Mouse (Mus musculus) erythroblast, embryonic 14.5 days (primary cell): Measurements from ENCODE around the gene Shank1.

ENCODE experiments used
- GATA1 ChIP-seq: IDR thresholded peaks from 2 replicates; pipeline ENCODE4 v1.6.1; 2012; ENCODE audit warnings: low read length, inconsistent platforms, mixed read lengths
- TAL1 ChIP-seq: IDR thresholded peaks from 3 replicates; pipeline ENCODE4 v1.6.1; 2012; ENCODE audit warnings: low read length, inconsistent platforms, mixed read lengths

- TF ChIP-seq GATA1 (no peak), TAL1 (no peak)
These were observed 91.6 kb downstream of the Shank1 start for GRCm38 (mm10) chr7:44401673-44402072.
